Mouse (Mus musculus): Measurements from ENCODE around the gene Nfu1.
A peak's percentile ranks its signal among the peaks of the same experiment; 100 is the strongest.

Gene Nfu1

DNA sequence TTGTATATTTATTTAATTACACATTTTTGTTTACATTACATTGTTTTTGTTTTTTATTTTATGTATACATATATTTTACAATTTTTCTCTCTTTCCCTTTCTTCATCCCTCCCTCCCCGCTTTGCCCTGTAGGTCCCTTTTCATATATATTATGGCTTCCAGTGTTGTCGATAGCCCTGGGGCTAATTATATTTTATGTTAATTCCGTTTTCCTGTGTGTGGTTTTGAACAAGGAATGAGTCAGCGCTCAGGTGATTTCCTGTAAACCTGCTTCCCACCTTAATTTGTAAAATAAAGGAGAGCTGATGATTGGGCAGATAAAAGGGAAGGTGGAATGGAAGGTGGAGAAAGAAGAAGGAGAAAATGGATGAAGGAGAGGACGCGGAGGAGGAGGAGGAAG lies at the start of gene Nfu1:
Nfu1 (plus strand) TSS at position 350 of the 400 bp plus-strand sequence.
- no peak for DNase-seq

DNA sequence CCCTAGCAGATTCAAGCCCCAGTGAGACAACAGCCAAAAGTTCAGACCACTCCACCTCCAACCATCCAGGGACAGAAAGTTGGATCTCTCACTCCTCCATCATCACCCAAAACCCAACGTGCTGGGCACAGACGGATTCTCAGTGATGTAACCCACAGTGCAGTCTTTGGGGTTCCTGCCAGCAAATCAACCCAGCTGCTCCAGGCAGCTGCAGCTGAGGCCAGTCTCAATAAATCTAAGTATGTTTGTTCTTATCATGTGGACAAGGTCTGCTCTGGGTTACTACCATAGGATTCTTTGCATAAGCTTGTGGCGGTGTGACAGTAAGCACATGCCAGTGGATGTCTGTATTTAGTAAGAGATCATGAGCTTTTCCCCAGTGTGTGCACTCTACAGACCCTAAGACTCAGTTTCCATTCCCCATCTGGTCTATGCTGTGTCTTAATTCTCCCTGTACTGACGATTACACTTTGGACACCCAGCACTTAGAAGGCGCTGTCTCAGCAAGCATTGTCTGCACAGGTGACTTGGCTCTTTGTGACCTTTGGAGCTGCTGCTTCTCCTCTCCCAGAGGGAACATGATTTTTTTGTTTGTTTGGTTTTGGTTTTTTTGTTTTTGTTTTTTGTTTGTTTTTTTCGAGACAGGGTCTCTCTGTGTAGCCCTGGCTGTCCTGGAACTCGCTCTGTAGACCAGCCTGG lies 44.9 kb upstream of the Nfu1 start:
- DNase-seq = no peak

DNA sequence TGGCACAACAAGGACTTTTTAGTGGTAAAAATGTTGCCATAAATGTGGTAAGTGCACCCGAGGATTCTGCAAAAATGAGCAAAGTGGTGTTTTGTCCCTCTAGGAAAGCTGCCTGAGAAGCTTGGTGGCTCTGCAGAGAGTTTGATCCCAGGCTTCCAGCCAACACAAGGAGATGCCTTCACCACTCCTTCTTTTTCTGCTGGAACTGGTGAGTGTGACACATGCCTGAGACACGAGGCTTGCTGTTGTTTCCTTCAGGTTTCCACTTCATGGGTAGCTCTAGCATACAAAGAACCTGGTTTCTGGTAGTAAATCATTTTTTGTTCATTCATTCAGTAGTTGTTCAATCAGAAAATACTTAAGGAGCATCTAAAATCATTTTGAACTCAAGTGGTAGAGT lies 41.9 kb upstream of the Nfu1 start:
- no peak for DNase-seq

DNA sequence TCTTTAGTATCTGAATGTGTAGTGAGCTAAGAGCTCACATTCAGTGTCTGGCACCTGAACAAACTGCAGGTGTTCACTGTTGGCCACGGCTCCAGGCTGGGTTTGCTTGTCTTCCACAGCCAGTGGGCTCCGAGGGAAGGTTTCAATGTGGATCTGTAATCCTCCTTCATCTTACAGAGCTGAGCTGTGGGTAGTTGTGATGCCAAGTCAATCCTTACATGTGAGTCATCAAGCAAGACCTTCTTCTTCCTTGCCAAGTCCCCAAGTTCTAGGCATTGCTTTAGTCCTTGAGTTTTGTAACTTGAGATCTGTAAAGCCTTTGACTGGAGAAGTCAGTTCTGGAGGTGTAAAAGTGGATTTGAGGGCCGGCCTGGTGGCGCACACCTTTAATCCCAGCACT lies 35.1 kb upstream of the Nfu1 start:
- DNase-seq = no peak

DNA sequence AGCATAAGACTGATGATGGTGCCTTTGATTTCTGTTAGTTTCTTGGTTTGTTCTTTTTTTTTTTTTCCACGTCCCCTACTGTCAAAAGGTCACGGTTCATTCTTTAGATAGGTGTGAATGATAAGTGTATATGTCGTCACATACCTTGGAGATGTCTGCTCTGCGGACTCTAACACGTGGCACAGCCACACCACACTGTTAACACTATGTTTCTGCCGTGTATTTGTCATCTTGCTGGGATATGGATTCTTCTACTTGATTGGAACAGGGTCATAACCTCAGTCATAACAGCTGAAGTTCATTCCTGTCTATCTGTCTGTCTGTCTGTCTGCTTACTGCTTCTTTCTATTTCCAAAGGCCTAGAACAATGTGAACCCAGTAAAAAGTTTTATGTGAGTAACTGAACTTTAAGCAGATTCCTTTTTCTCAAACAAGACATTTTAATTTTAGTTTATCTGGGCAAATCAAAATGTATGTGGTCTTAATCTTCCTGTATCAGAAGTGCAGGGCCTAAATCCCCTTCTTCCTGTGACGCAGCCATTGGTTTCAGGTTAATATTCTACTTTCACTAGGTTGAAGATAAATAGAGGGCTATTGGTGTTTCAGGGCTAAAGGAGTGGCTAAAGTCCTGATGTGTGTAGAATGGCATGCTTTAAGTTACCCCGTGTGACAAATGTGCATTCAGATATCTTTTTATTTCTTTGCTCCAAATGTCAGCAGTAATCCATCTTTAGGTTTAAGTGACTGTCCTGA lies 30.7 kb upstream of the Nfu1 start:
- no peak for DNase-seq

DNA sequence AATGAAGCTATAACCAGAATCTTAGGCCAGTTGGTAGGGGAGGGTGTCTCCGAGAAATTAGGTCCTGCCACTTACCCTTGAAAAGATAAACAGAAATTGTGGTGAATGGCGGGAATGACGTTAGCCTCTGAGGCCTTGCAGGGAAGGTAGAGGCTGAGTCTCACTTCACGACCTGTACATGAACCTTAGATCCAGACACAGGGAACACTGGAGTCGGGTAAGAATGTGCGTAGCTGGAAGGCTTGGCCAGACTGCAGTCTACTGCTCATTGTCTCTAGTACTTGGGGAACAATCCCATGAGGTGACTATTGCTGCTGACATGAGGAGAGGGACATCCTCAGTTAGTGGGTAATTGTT lies 30.1 kb upstream of the Nfu1 start:
- no peak for DNase-seq

DNA sequence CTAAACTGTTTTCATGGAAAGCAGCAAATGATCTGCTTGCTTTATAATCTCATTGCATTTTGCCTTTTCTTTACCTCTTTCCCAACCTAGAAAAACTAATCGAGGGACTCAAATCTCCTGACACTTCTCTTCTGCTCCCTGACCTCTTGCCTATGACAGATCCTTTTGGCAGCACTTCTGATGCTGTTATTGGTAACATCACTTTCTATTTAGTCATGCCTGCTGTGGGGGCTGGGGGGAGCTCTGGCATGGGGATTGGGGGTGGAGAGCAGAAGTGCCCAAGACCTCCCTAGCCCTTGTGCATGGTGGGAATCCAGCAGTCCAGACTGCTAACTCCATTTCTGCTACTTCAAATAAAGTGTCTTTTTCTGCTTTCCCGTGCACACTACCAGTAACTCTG lies 27.8 kb upstream of the Nfu1 start:
- DNase-seq = no peak

DNA sequence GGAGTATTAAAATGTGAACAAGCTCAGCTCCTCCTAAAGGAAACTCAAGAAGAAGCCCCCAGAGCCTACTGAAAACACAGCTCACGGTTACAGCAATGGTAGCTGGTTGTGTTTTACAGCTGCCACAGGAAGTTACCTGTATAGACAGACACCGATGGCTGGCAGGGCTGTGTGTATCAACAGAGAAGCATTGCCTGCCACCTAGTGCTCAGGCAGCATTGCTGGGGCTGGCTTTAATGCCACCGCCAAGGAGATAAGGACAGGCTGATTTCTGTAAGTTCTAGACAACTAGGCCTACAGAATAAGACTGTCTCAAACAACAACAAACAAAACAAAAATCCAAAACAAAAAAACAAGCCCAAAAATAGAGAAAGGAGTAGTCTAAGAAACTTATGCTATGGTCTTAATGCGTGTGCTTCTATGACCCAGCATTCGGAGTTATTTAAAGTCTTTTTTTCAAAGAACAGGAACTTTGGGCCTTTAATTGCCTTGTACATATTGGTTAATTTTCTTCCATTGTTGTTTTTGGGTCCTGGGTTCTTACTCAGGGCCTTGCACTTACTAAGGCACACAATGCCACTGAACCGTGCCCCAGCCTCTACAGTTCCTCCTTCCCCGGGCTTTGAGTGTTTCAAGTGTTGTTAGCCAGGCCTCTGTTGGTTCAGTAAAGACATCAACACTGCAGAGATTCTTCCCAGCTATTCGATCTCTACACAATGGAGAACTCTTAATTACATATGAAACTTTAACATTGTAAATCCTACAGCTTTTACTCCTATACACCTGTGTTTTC lies 23.5 kb upstream of the Nfu1 start:
- DNase-seq = no peak

DNA sequence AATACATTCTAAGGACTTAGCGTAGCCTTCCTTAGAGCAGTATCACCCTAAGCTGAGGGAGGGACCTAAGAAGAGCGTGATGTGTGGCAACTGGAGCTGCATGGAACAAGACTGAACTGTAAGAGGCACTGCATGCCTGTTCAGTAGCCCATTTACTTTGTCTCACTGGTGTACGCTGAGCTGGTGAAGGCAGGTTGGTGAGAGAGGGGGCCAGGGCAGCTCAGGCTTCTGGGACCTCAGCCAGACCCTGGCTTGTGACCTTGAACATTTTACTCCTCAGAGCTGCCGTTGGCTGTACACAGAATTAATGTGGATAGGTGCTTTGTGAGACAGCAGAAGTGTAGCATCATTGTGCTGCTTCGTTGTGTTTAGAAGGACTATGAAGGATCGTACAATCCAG lies 19.5 kb upstream of the Nfu1 start:
- DNase-seq = no peak

DNA sequence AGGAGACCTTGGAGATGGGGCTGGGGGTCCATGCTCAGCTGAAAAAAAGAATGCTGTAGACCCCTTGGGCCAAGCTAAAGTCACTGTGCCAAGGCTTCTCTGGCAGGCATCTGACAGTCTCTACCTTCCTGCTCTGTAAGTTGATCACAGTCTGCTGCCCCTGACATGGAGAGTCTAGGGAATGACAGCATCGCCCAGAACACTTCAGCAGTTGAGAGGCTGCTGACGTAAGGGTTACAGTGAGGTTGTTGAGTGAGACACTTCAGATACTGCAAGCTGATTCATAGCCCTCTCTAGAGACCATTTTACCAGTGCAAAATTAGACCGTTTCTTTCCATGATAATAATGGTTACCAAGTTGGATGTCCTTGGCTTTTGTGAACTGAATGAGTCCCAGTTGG lies 18.0 kb upstream of the Nfu1 start:
- DNase-seq = no peak

DNA sequence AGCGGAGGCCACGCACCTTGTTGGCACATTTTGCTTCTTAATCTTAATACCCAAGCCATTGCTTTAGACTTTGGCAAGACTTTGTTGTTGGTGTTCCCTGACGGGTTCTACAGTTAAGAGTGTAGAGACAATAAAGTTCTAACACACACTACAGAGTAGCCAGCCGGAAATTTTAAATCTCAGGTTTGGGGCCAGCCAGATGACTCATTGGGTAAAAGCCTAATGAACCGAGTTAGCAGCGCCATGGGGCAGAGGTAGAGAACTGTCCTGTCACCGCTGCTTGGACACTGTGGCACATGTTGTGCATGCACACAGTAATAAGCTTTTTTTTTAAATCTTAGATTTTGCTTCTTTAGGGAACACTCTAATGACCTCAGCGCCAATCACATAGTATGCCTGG lies 16.7 kb upstream of the Nfu1 start:
- no peak for DNase-seq

DNA sequence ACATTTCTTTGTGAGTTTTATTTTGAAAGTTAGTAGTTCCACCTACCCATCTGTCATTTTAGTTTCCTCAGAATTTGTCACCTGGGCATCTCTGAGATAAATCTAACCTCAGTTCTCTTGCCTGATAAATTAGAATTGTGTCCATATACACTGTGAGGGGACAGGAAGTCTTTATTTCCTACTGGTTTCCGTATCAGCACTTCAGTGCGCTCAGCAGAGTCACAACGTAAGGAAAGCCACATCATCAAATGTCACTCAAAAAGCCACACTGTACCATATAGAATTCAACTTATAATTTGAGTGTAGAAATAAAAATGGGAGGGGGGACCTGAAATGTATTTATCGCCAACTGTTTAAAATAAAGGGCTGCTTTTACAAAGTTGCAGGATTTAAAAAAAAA lies 14.8 kb upstream of the Nfu1 start:
- DNase-seq = no peak

DNA sequence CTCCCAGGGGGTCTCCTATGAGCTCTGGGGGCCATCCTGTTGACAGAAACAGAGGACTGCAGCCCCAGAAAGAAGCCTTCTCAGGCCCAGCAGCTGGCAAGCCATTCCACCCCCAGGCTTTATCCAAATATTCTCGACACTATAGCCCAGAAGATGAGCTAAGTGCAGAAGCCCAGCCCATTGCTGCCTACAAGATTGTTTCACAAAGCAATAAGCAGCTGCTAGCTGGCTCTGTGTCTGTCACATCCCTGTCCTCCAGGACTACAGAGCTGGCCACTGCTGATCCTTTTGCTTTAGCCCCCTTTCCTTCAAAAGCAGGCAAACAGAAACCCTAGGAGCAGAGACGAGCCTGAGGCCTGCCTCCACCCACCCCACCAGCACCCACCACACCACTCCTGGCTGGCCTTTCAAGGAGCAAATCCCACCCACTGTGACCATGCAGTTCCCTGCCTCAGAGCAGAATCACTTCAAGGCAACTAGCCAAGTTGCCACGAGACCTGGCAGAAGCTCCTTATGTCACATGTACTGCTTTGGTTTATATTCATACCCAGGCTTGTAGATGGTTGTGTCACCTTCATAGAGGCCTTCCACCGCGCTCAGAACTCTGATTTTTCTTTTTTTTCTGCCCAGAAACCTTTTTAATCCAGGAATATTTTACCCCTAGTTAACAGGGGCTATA lies 12.3 kb upstream of the Nfu1 start:
- peak; percentile 43 for DNase-seq

DNA sequence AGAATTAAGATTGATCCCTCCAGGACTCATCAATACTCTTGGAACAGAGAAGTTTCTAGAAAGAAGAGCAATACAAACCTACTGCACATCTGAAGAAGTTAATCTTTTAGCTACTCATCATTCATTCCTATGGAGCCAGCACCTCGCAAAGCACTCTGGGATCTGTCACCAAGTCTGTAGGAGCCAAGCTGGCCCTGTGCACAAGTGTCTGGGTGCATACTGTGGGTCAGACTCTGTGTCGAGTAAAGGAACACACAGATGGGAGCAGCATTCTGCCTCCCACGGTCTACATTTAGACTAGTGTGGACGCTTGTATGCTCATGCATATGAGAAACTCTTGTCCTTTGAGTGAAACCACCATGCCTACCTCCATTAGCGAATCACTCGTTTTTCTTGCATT lies 11.7 kb upstream of the Nfu1 start:
- no peak for DNase-seq

DNA sequence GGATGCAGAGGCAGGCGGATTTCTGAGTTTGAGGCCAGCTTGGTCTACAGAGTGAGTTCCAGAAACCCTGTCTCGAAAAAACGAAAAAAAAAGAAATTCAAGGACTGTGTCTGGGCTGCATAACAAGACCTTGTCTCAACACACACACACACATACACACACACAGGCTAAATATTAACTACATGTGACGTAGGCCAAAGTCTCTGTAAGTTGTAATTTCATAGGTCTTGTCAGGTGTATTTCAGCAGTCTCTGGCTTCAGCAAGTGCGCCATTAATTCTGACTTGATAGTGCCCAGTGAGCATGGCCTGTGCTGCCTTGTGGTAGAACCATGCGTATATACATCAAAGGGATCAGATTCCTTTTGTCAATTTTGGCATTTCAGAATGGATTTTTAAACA lies 7.0 kb upstream of the Nfu1 start:
- DNase-seq = no peak

DNA sequence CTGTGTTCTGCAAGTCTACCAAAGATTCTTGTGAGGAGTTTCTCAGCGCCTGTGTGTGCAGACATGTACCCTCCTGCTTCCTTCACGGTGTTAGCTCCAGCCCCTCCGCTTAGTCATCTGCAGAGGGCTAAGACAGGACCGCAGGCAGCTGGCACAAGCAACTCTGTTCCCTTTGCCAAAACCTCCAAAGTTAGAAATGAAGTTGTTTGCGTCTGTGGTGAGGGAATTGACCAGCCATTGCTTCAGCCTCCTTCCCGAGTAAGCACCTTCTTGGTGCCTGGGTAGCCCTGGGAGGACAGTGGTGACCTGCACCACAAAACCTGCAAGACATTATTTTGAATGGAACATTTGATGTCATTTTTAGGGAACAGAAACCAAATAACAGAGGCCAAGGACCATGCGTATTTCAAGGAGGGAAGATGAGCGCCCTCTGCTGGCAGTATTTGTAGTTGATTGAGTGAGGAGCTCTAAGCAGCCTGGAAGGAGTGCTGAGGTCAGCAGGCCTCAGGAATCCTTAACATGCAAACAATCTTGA lies 6.4 kb upstream of the Nfu1 start:
- DNase-seq = peak; percentile 70

DNA sequence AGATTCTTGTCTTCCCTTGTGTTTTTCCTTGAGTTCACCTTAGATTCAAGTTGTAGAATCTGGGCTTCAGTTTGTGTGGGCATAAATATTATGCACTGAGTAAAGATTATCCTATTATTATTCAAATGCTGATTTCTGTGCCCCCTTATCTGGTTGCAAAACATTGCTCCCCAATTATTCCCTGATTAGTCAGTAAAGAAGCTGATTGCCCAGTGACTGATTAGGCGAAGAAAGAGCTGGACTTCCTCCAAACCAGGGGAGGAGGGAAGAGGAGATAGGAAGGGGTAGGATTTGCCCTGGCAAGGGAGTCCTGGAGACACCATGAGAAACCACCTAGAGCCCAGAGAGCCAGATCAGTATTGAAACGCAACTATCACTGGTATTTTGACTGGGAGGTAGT lies 4.9 kb upstream of the Nfu1 start:
- DNase-seq = no peak

DNA sequence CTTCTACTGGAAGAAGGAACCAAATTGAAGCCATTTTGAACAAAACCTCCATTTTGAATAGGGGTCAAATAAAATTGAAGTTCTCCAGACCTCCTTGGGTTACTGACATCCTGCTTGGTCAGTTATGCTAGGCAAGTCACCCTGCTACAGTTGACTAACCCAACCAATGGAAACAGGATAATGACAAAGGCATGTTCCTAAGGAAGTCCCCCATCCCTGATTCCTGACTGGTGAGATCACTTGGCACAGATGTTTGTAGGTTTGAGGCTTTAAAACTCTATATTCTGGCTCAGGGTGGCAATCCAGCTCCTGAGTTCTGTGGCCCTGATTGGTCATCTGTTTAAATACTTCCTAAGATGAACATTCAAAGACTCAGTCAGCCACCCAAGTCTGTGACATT lies 3.5 kb upstream of the Nfu1 start:
- no peak for DNase-seq

DNA sequence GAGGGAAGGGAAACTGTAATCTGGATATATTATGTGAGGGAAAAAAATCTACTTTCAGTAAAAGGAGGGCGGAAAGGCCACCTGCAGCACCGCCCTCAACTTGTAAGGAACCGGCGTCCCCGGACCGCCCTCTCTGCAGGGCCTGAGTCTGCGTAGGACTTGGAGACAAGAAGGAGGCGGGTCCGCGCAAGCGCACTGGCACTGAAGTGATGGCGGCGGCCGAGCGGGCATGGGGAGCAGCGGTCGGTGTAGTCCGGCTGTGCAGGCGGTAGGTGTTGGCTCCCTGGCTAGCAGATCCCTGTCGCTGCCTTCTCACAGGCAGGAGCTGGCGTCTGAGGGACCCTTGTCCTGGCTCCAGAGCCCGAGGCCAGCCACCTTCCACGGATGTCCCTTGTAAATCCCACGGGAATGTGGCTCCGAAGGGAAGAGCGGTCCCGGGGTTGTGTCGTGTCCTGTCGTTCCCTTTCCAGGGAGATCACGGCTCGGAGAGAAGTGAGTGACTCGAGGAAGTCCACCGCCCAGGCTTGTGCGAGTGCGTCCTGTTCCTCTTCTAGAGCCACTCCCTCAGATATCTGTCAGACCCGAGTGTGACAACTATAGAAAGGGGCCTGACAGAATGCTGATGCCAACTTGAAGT lies 774 bp downstream of the Nfu1 start:
- peak; percentile 93 for DNase-seq

DNA sequence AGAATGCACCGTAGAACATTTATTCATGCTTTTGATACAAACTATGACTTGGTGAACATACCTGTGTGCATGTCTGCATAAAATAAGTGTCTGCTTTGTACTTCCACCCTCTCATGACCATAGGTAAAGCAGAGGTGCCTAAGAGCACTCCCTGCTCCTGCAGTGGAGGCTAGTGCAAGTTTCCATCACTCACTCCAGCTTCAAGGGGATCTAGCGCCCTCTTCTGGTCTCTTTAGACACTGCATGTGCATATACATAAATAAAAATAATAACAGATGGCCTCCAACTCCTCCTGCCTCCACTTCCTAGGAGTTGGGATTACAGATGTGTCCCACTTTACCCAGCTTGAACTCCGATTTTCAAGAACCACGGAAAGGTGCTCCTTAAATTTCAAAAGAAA lies 7.9 kb downstream of the Nfu1 start:
- DNase-seq = no peak

DNA sequence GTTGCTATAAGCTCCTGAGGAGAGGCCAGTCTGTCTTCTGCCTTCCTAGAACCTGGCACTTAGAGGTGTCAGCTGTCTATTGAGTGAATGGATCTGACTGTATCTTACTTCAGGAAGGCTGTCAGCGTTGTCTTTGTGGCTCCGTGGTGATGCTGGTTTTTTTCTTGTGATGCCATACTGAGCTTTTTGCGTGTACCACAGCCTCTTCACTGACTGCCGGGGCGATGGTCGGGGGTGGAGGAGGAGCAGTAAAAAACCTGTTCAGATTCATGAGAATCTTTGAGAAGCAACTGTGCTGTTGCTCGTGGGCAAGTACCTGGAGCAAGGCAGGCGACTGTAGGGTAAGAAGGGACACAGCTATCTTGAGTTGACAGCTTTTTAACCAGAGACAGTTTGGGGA lies 9.8 kb downstream of the Nfu1 start:
- DNase-seq = no peak

DNA sequence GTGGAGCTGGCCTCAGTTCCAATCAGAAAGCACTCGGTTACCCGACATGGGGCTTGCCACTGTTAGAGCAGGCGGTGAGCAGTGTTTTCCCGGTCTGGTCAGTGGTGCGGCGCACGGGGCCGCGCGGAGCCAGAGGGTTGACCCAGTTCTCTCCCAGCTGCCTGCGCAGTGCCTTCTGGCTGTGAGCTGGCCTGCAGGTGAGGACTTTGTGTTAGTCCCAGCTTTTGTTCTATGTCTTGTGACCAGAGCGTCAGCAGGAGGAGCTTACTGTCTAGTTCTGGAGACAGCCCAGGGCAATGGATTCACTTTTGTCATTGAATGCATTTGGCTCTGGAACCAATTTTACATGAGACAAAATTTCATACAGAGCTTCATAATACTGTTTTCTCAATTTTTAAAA lies 12.8 kb downstream of the Nfu1 start:
- DNase-seq = no peak

DNA sequence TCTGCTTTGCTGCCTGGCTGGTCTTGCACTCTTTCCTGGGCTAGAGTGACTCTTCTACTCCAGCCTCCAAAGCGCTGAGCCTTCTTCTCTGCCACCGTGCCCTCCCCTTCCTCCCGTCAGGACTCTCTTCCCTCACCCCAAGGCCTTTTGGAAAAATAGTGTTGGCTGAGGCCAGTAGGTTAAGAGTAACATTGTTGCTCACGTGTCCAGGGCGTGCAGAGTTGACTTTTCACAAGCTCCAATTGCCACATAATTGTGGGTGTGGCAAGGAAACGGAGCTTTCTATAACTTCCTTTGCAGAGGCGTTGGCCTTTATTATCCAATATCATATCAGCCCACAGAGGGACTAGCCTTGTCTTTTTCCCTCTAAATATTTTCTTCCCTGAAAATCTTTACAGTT lies 17.9 kb downstream of the Nfu1 start:
- DNase-seq = no peak

All from cerebellum, adult 11 months (tissue).